Mouse (Mus musculus): Measurements from ENCODE around the gene Fbxw9.
"Not testable (repeated sequence)": the region's sequence is repeated elsewhere in the genome, so short reads cannot be mapped to it uniquely, and the experiment has no call there.

Gene Fbxw9

DNA sequence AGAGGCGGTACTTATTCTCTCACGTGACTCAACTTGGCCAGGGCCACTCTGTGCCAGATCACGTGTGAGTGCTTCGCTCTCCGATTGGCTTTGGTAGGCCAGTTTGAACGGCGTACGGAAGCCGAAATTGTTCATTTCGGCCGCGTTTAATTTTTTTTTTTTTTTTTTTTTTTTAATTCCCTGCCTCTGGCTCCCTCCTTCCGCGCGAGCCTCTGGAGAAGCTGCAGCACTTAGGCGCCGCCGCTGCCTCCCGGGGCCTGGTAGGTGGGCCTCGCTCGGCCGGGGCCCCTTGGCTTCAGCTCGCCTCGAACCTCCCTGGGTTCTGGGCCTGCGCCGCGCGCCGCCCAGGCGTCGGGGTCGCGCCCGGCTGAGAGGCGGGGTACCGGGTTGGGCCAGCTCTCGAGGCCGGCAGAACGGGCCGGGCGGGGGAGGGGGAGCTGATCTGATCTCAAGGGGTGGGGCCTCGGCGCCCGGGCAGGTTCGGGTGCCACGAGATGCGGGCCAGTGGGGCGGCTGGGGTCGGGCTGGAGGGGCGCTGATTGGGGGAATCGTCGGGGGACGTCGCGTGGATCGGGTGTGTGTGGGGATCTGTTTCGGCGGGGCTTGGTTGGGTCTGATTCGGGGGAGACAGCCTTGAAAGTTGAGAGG, 23.0 kb upstream of the Fbxw9 start, which contains the start of gene Tnpo2:
TSS of gene Tnpo2 (plus strand) at position 198 of the 648 bp plus-strand sequence.
- DNase-seq (ENCODE audit: low read depth, low spot score): peak; percentile 100

DNA sequence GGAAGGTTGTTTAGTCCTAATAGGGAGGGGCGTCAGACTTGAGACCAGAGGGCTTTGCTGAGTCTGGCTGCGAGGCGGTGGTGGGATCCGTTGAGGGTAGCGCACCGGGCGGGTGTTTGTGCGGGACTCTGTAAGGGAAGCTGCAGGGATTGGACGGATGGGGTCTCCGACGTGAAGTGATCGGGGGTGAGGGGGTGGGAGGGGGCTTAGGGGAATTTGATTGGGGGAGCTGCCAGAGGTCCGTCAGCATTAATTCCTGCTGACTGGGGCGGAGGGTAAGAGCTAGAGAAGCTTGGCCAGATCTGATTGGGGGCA, 22.5 kb upstream of the Fbxw9 start:
- peak; percentile 30 for DNase-seq (ENCODE audit: low read depth, low spot score)

- DNase-seq (ENCODE audit: low read depth, low spot score): peak; percentile 67
Measured at GRCm38 (mm10) chr8:85037681-85038531, 21.9 kb upstream of the Fbxw9 start.

DNA sequence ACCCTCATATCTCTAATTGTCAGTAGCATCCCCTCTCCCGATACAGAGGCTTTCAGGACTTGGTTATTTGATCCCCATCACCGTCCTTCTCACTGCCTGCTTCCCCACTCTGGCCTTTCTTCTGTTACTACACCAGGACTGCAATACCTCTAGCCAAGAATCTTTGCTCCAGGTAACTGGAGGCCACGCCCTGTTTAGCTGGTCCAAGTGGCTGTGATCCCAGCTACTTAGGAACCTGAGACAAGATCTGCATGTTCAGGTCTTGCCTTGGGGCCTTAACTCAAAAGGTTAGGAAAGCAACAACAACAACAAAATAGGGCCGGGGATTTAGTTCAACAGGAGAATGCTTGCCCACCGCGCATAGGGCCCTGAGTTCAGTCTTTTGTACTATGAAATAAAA, 16.2 kb upstream of the Fbxw9 start:
- no peak for DNase-seq (ENCODE audit: low read depth, low spot score)

GRCm38 (mm10) chr8:85057367-85057766, 2.5 kb upstream of the Fbxw9 start:
- DNase-seq (ENCODE audit: low read depth, low spot score): no peak

- no peak for DNase-seq (ENCODE audit: low read depth, low spot score)
Measured at GRCm38 (mm10) chr8:85062603-85063002, 2.7 kb downstream of the Fbxw9 start.

- DNase-seq (ENCODE audit: low read depth, low spot score): no peak
Measured at GRCm38 (mm10) chr8:85065213-85065612, 5.4 kb downstream of the Fbxw9 start.

DNA sequence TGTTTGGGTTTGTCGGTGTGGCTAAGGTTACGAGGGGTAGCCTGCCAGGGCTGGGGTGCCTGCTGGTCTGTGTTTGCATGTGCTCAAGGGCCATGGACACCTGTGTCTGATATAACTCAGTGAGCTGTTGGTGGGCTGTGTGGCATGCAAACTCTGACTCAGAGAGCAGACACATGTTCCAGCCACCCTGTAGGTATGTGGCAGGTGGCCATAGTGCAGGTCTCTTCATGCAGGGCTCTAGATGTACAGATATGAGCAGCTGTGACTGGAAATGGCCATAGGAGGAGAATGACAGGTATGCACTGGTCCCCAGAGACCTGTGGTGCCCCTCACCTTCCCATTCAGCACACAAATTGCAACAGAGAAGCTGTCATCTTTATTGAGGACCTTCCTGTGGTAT, 7.3 kb downstream of the Fbxw9 start:
- DNase-seq (ENCODE audit: low read depth, low spot score): no peak

GRCm38 (mm10) chr8:85067982-85068381, 8.1 kb downstream of the Fbxw9 start, which contains the start of gene Gm5741:
Gm5741 (minus strand) TSS chr8:85067982.
- DNase-seq (ENCODE audit: low read depth, low spot score): no peak

- DNase-seq (ENCODE audit: low read depth, low spot score): no peak
Measured at GRCm38 (mm10) chr8:85071041-85071440, 11.2 kb downstream of the Fbxw9 start.

DNA sequence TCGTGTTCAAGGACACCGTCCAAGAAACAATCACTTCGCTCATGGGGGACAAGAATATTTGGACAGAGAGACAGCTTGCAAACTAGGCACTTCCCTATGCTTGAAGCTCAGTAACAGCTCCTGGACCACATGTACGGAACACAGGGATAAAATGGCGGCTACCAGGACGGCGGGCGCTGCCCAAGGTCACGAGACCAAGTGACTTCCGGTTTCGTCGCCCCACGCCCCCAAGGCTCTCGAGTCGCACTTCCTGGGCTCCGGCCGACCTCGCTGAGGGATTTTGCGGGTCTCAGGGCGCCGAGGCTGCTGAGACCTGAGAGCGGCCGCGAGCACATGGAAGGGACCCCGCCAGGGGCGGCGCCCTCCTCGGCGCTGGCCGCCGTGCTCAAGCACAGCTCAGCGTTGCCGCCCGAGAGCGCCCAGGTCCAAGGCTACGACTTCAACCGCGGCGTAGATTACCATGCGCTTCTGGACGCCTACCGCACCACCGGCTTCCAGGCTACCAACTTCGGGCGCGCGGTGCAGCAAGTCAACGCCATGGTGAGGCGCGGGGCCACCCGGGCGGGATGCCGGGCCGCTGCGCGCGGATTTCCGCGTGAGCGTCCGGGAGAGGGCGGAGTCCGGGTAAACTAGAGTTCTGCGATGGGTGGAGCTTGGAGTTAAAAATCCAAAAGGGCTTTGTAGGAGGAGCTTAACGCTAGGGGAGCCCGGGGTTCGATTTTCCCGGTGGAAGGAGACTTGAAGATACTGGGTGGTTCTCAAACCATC, 11.8 kb downstream of the Fbxw9 start, which contains the start of gene Dhps:
TSS of gene Dhps (plus strand) at position 244 of the 768 bp plus-strand sequence.
- peak; percentile 97 for DNase-seq (ENCODE audit: low read depth, low spot score)

DNA sequence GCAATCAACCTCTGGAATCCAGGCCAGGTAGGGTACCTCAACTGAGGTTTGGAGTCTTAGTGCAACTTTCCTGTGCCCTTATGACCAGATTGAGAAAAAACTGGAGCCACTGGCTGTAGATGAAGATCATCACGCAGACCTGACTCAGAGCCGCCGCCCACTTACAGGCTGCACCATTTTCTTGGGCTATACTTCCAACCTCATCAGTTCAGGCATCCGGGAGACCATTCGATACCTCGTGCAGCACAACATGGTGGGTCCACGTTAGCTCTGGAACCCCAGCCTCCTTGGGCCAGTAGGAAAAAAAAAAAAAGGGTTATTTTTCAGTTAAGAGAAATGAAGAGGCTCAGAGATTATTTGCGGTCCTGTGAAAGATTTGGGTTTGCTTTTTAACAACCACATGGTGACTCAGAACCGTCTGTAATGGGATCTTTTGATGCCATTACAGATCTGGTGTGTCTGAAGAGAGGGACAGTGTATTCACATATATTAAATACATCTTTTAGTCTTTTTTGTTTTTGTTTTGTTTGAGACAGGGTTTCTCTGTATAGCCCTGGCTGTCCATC, 12.6 kb downstream of the Fbxw9 start:
- peak; percentile 47 for DNase-seq (ENCODE audit: low read depth, low spot score)

- DNase-seq (ENCODE audit: low read depth, low spot score): no peak
Measured at GRCm38 (mm10) chr8:85073041-85073612, 13.3 kb downstream of the Fbxw9 start.

DNA sequence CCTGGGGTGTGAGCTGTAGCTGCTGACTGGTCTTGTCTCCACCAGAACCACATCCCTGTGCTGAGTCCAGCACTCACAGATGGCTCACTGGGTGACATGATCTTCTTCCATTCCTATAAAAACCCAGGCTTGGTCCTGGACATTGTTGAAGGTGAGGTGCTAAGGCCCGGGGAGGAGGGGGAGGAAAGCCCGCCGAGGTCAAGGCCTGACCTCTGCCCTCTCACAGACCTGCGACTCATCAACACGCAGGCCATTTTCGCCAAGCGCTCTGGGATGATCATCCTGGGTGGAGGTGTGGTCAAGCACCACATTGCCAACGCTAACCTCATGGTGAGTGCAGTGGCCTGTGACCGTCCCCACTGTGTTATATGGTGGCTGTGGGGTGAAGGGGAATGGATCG, 14.3 kb downstream of the Fbxw9 start:
- DNase-seq (ENCODE audit: low read depth, low spot score): no peak

DNA sequence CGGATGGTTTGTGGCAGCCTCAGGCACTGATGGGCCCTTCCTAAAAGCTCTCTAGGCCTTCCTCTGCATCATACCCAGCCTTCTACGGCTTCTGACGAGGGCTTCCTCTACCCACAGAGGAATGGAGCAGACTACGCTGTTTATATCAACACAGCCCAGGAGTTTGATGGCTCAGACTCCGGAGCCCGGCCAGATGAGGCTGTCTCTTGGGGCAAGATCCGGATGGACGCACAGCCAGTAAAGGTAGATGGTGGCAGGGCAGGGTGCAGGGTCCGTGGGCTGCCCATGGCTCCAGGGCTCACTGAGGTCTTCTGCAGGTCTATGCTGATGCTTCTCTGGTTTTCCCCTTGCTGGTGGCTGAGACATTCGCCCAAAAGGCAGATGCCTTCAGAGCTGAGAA, 14.8 kb downstream of the Fbxw9 start:
- DNase-seq (ENCODE audit: low read depth, low spot score): no peak

DNA sequence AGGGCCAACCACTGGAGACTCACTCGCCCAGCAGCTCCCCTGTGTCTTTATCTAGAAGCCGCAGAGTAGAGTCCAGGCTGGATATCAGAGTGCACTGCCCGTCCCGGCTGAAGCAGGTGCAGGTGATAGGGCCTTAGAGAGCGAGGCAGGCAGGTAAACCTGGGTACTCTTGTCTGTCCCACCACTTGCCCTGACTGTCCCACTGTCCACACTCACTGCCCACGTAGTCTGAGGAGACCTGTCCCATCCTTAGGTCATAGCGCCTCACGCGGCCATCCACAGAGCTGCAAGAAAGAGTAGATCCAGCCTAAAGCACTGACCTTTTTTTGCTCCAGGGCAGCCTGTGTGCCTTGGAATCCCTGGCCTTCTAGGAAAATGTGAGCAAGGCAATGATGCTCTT, 16.1 kb downstream of the Fbxw9 start:
- peak; percentile 43 for DNase-seq (ENCODE audit: low read depth, low spot score)

- DNase-seq (ENCODE audit: low read depth, low spot score): peak; percentile 95
Measured at GRCm38 (mm10) chr8:85076993-85077392, 17.1 kb downstream of the Fbxw9 start.

- no peak for DNase-seq (ENCODE audit: low read depth, low spot score)
Measured at GRCm38 (mm10) chr8:85080214-85080531, 20.3 kb downstream of the Fbxw9 start.

DNA sequence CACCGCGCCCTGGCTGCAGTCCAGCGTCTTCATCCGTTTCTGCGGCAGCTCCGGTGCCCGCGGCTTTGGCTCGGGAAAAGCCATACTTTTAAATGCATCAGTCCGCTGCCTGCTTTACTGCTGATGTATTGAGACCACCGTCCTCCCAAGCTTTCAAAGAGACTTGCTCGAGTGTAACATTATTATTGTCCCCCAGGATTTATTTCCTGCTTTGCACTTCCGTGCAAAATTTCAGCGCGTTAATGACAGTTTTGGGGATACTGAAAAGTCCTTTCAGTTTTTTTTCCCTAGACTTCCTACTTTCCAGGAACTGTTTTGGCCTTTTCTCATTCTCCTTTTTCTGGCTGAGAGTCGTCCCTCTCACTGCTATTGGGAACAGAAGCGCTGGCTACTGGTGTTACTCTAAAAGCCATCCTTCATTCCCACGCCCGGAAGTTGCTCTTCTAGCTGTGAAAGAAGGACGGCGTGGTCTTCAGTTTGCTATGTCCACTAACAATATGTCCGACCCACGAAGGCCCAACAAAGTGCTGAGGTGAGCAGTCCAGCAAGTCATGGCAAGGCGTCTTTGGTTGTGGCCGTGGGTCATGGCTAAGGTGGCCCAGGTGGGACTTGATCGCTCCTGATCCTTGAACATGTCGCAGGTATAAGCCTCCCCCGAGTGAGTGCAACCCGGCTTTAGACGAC, 20.8 kb downstream of the Fbxw9 start, which contains the start of gene Wdr83os:
TSS of gene Wdr83os (plus strand) at position 209 of the 684 bp plus-strand sequence.
- peak; percentile 86 for DNase-seq (ENCODE audit: low read depth, low spot score)

DNA sequence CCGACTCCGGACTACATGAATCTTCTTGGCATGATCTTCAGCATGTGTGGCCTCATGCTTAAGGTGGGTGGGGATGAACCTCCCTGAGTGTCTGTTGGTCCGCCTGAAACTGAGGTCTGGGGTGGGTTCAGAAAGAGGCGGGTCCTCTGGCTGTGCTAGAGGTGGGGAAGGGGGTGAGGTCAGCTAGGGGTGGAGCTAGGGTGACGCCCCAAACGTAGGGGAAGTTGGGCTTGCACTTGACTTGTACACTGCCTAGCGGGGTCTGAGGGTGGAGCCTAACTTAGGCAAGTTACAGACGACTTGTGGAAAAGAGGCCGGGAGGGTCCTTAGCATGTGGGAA, 21.3 kb downstream of the Fbxw9 start, which contains the start of gene Wdr83:
TSS of gene Wdr83 (minus strand) at position 91 of the 340 bp plus-strand sequence.
- DNase-seq (ENCODE audit: low read depth, low spot score): no peak

DNA sequence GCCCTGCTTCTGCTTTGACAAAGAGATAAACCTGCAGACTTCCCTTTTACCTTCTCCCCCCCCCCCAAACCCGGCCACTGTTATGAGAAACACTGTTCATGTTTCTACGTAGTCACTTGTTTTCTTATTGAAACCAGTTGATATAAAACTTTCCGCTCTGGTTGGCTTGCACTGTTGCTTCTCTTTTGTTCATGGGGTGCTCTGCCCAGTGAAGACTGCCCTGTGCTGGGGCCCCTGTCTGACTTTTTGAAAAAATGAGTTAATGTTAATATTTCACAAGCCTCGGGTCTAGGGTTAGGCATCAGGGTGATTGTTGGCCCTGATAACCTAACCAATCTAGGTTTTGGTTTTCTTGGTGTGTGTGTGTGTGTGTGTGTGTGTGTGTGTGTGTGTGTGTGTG, 22.3 kb downstream of the Fbxw9 start:
- not testable (repeated sequence) for DNase-seq (ENCODE audit: low read depth, low spot score)

Measured in brain, adult 2 months (tissue).